Mouse (Mus musculus): ENCODE measurements around the gene Ets1. TPM values are rescaled to one million over a fixed set of nuclear protein-coding genes. Genes with fewer than 3 reads are reported as not detected.

The Ets1 gene
- polyA plus RNA-seq, 1 experiment, result 0.06 TPM

- no peaks in the 10 kb centered on the region for H3K36me3 ChIP-seq (ENCODE audit: control insufficient read depth)
- H3K4me1 ChIP-seq (ENCODE audit: control insufficient read depth), result peaks cover 4% of the 10 kb centered on the region
- no peak for TF ChIP-seq GATA1 (IDR thresholded peaks at IDR 0.05; ENCODE audit: low read length)
- TF ChIP-seq TAL1 (IDR thresholded peaks at IDR 0.05; ENCODE audit: low read length), result no peak
- H3K9me3 ChIP-seq (ENCODE audit: control insufficient read depth, low read length), result no peaks in the 10 kb centered on the region
- H3K27me3 ChIP-seq (ENCODE audit: control insufficient read depth), result peaks cover 7% of the 10 kb centered on the region
- no peak overlapping the region for H3K4me3 ChIP-seq (replicated peaks)
Observed at GRCm38 (mm10) chr9:32711768-32712167, 75.7 kb downstream of the Ets1 start.

- no peak for TF ChIP-seq TAL1 (IDR thresholded peaks at IDR 0.05; ENCODE audit: low read length)
- no peak for TF ChIP-seq GATA1 (IDR thresholded peaks at IDR 0.05; ENCODE audit: low read length)
- Histone ChIP-seq H3K27me3 (ENCODE audit: control insufficient read depth) (peaks cover 7% of the 10 kb centered on the region), H3K4me3 (replicated peaks) (no peak overlapping the region), H3K9me3 (ENCODE audit: control insufficient read depth, low read length) (no peaks in the 10 kb centered on the region), H3K4me1 (ENCODE audit: control insufficient read depth) (peaks cover 4% of the 10 kb centered on the region), H3K36me3 (ENCODE audit: control insufficient read depth) (no peaks in the 10 kb centered on the region)
Observed at GRCm38 (mm10) chr9:32712383-32712910, 76.4 kb downstream of the Ets1 start.

- no peak overlapping the region for H3K4me3 ChIP-seq (replicated peaks)
- peaks cover 7% of the 10 kb centered on the region for H3K27me3 ChIP-seq (ENCODE audit: control insufficient read depth)
- peaks cover 4% of the 10 kb centered on the region for H3K4me1 ChIP-seq (ENCODE audit: control insufficient read depth)
- no peaks in the 10 kb centered on the region for H3K36me3 ChIP-seq (ENCODE audit: control insufficient read depth)
- no peaks in the 10 kb centered on the region for H3K9me3 ChIP-seq (ENCODE audit: control insufficient read depth, low read length)
- TF ChIP-seq TAL1 (IDR thresholded peaks at IDR 0.05; ENCODE audit: low read length) (no peak), GATA1 (IDR thresholded peaks at IDR 0.05; ENCODE audit: low read length) (no peak)
Observed at GRCm38 (mm10) chr9:32713106-32713505, 77.1 kb downstream of the Ets1 start.

- TF ChIP-seq GATA1 (IDR thresholded peaks at IDR 0.05; ENCODE audit: low read length) (no peak), TAL1 (IDR thresholded peaks at IDR 0.05; ENCODE audit: low read length) (no peak)
- H3K36me3 ChIP-seq (ENCODE audit: control insufficient read depth), result no peaks in the 10 kb centered on the region
- H3K9me3 ChIP-seq (ENCODE audit: control insufficient read depth, low read length), result no peaks in the 10 kb centered on the region
- peaks cover 4% of the 10 kb centered on the region for H3K4me1 ChIP-seq (ENCODE audit: control insufficient read depth)
- H3K27me3 ChIP-seq (ENCODE audit: control insufficient read depth), result peaks cover 7% of the 10 kb centered on the region
- H3K4me3 ChIP-seq (replicated peaks), result no peak overlapping the region
Observed at GRCm38 (mm10) chr9:32713790-32714189, 77.8 kb downstream of the Ets1 start.

GRCm38 (mm10) chr9:32714487-32714886 is 78.5 kb downstream of the Ets1 start:
- Histone ChIP-seq H3K27me3 (ENCODE audit: control insufficient read depth) (peaks cover 7% of the 10 kb centered on the region), H3K36me3 (ENCODE audit: control insufficient read depth) (no peaks in the 10 kb centered on the region), H3K4me1 (ENCODE audit: control insufficient read depth) (peaks cover 4% of the 10 kb centered on the region), H3K4me3 (replicated peaks) (no peak overlapping the region), H3K9me3 (ENCODE audit: control insufficient read depth, low read length) (no peaks in the 10 kb centered on the region)
- no peak for TF ChIP-seq GATA1 (IDR thresholded peaks at IDR 0.05; ENCODE audit: low read length)
- no peak for TF ChIP-seq TAL1 (IDR thresholded peaks at IDR 0.05; ENCODE audit: low read length)

GRCm38 (mm10) chr9:32715806-32716466 is 79.9 kb downstream of the Ets1 start:
- Histone ChIP-seq H3K36me3 (ENCODE audit: control insufficient read depth) (no peaks in the 10 kb centered on the region), H3K4me1 (ENCODE audit: control insufficient read depth) (no peaks in the 10 kb centered on the region), H3K4me3 (replicated peaks) (no peak overlapping the region), H3K9me3 (ENCODE audit: control insufficient read depth, low read length) (no peaks in the 10 kb centered on the region), H3K27me3 (ENCODE audit: control insufficient read depth) (no peaks in the 10 kb centered on the region)
- no peak for TF ChIP-seq TAL1 (IDR thresholded peaks at IDR 0.05; ENCODE audit: low read length)
- TF ChIP-seq GATA1 (IDR thresholded peaks at IDR 0.05; ENCODE audit: low read length), result no peak

GRCm38 (mm10) chr9:32717268-32717920 is 81.4 kb downstream of the Ets1 start:
- Histone ChIP-seq H3K27me3 (ENCODE audit: control insufficient read depth) (no peaks in the 10 kb centered on the region), H3K4me3 (replicated peaks) (no peak overlapping the region), H3K9me3 (ENCODE audit: control insufficient read depth, low read length) (no peaks in the 10 kb centered on the region), H3K4me1 (ENCODE audit: control insufficient read depth) (no peaks in the 10 kb centered on the region), H3K36me3 (ENCODE audit: control insufficient read depth) (no peaks in the 10 kb centered on the region)
- TF ChIP-seq TAL1 (IDR thresholded peaks at IDR 0.05; ENCODE audit: low read length) (no peak), GATA1 (IDR thresholded peaks at IDR 0.05; ENCODE audit: low read length) (no peak)

GRCm38 (mm10) chr9:32717931-32718820 is 82.2 kb downstream of the Ets1 start:
- Histone ChIP-seq H3K9me3 (ENCODE audit: control insufficient read depth, low read length) (no peaks in the 10 kb centered on the region), H3K27me3 (ENCODE audit: control insufficient read depth) (no peaks in the 10 kb centered on the region), H3K4me1 (ENCODE audit: control insufficient read depth) (no peaks in the 10 kb centered on the region), H3K36me3 (ENCODE audit: control insufficient read depth) (no peaks in the 10 kb centered on the region), H3K4me3 (replicated peaks) (no peak overlapping the region)
- TF ChIP-seq GATA1 (IDR thresholded peaks at IDR 0.05; ENCODE audit: low read length), result no peak

- H3K27me3 ChIP-seq (ENCODE audit: control insufficient read depth), result no peaks in the 10 kb centered on the region
- no peak for TF ChIP-seq GATA1 (IDR thresholded peaks at IDR 0.05; ENCODE audit: low read length)
- no peak for TF ChIP-seq TAL1 (IDR thresholded peaks at IDR 0.05; ENCODE audit: low read length)
- no peak overlapping the region for H3K4me3 ChIP-seq (replicated peaks)
- H3K4me1 ChIP-seq (ENCODE audit: control insufficient read depth), result no peaks in the 10 kb centered on the region
- H3K9me3 ChIP-seq (ENCODE audit: control insufficient read depth, low read length), result no peaks in the 10 kb centered on the region
- H3K36me3 ChIP-seq (ENCODE audit: control insufficient read depth), result no peaks in the 10 kb centered on the region
Observed at GRCm38 (mm10) chr9:32718868-32719267, 82.8 kb downstream of the Ets1 start.
